Mouse (Mus musculus): ENCODE measurements around the gene Zfp131.

GRCm38 (mm10) chr13:119753859-119754634 lies 36.6 kb downstream of the Zfp131 start:
- TF ChIP-seq ELF1 (IDR thresholded peaks at IDR 0.05; ENCODE audit: low read depth, low read length), result no peak
- no peak for TF ChIP-seq CTCF (conservative IDR thresholded peaks at IDR 0.05 in 1 of 2, IDR thresholded peaks at IDR 0.05 in 1 of 2; ENCODE audit: low read depth in 2 of 2, low read length in 2 of 2)
- TF ChIP-seq MAX (IDR thresholded peaks at IDR 0.05; ENCODE audit: low read length), result no peak
- TF ChIP-seq ETS1 (conservative IDR thresholded peaks at IDR 0.05; ENCODE audit: low read depth, low read length), result no peak
- TF ChIP-seq TCF12 (IDR thresholded peaks at IDR 0.05; ENCODE audit: low read depth, low read length), result no peak
- no peak for TF ChIP-seq ZKSCAN1 (IDR thresholded peaks at IDR 0.05; ENCODE audit: borderline replicate concordance, low read depth, low read length)
- TF ChIP-seq EP300 (IDR thresholded peaks at IDR 0.05; ENCODE audit: low read length), result no peak
- no peak for TF ChIP-seq POLR2A (IDR thresholded peaks at IDR 0.05; ENCODE audit: low read depth, low read length)
- TF ChIP-seq RAD21 (IDR thresholded peaks at IDR 0.05; ENCODE audit: low read depth, low read length), result no peak
- no peak for TF ChIP-seq USF1 (IDR thresholded peaks at IDR 0.05; ENCODE audit: low read depth, low read length)
- TF ChIP-seq NRF1 (IDR thresholded peaks at IDR 0.05; ENCODE audit: low read depth, low read length), result no peak
- TF ChIP-seq ZC3H11A (IDR thresholded peaks at IDR 0.05; ENCODE audit: low read depth, low read length), result no peak
